Mouse (Mus musculus) layer of hippocampus, postnatal 14 days (tissue): ENCODE results near the gene Ntn5. TPM values are rescaled to one million over a fixed set of nuclear protein-coding genes. Genes with fewer than 3 reads are reported as not detected.
"Not testable (repeated sequence)": the region's sequence is repeated elsewhere in the genome, so short reads cannot be mapped to it uniquely, and the experiment has no call there.

ENCODE experiments used
- DNase-seq, 2 experiments: peaks; one replicate each; pipeline ENCODE4 v3.0.0; 2021 to 2022; ENCODE audit warnings: low spot score in 2 of 2, mixed read lengths in 1 of 2
- total RNA-seq, 2 experiments: library from RNA; stranded (reverse); gene quantifications; 2 replicates each; pipeline ENCODE4 v1.2.3; 2021

The Ntn5 gene
- total RNA-seq, 2 experiments from 2014 or later = 0.67 to 0.94 TPM

- no peak for DNase-seq
Measured at GRCm38 (mm10) chr7:45654424-45655047, 29.3 kb upstream of the Ntn5 start.

- no peak for DNase-seq
Measured at GRCm38 (mm10) chr7:45660746-45661478, 22.9 kb upstream of the Ntn5 start.

- DNase-seq = not testable (repeated sequence)
Measured at GRCm38 (mm10) chr7:45661702-45662101, 22.1 kb upstream of the Ntn5 start.

- no peak for DNase-seq
Measured at GRCm38 (mm10) chr7:45665303-45666138, 18.3 kb upstream of the Ntn5 start.

- no peak for DNase-seq
Measured at GRCm38 (mm10) chr7:45666161-45666560, 17.7 kb upstream of the Ntn5 start, which contains the start of gene Fut2. TSS of gene Fut2 (minus strand) at chr7:45666394.

GRCm38 (mm10) chr7:45667761-45668160, 16.1 kb upstream of the Ntn5 start:
- DNase-seq = peak in 1 of 2 experiments; percentile 44

GRCm38 (mm10) chr7:45668921-45669320, 14.9 kb upstream of the Ntn5 start:
- DNase-seq = no peak

- no peak for DNase-seq
Measured at GRCm38 (mm10) chr7:45677627-45678295, 6.1 kb upstream of the Ntn5 start.

GRCm38 (mm10) chr7:45678513-45678912, 5.3 kb upstream of the Ntn5 start:
- DNase-seq = no peak

GRCm38 (mm10) chr7:45679966-45680621, 3.7 kb upstream of the Ntn5 start:
- no peak for DNase-seq

GRCm38 (mm10) chr7:45681046-45681736, 2.6 kb upstream of the Ntn5 start:
- DNase-seq = no peak

- peak; percentile 89 to 92 for DNase-seq
Measured at GRCm38 (mm10) chr7:45682144-45683126, 1.4 kb upstream of the Ntn5 start.

- no peak for DNase-seq
Measured at GRCm38 (mm10) chr7:45685811-45686210, 2.0 kb downstream of the Ntn5 start.

- no peak for DNase-seq
Measured at GRCm38 (mm10) chr7:45686841-45687240, 3.0 kb downstream of the Ntn5 start.

GRCm38 (mm10) chr7:45689099-45689498, 5.3 kb downstream of the Ntn5 start:
- no peak for DNase-seq

- DNase-seq = no peak
Measured at GRCm38 (mm10) chr7:45689800-45690199, 6.0 kb downstream of the Ntn5 start.

- no peak for DNase-seq
Measured at GRCm38 (mm10) chr7:45692364-45692763, 8.5 kb downstream of the Ntn5 start.

GRCm38 (mm10) chr7:45693921-45694591, 10.2 kb downstream of the Ntn5 start, which contains the start of gene Sec1:
TSS of gene Sec1 (minus strand) at chr7:45694402.
- DNase-seq = no peak
